Mouse (Mus musculus): ENCODE data around the gene Zyx. TPM values are rescaled to one million over a fixed set of nuclear protein-coding genes. Genes with fewer than 3 reads are reported as not detected.
A peak's percentile ranks its signal among the peaks of the same experiment; 100 is the strongest.

Zyx gene
- 127 and 131 TPM in 2 replicates for polyA plus RNA-seq (2015; fragmentation: Nextera tagmentation; extraction: Ambion mirVana)

- H3K4me1 ChIP-seq = peaks cover 47% of the 10 kb centered on the region
- under 1% methylated on average over 25 of the region's 36 CpGs for WGBS
- ATAC-seq (ENCODE audit: insufficient number of reproducible peaks, low FRiP score, low TSS enrichment, low read depth) = peak; percentile 93
Measured at GRCm38 (mm10) chr6:42349426-42350020, at the start of gene Zyx. Zyx (plus strand) TSS chr6:42349630.

GRCm38 (mm10) chr6:42309816-42310378 is 39.5 kb upstream of the Zyx start:
- Histone ChIP-seq H3K27me3 (no peaks in the 10 kb centered on the region), H3K4me3 (replicated peaks) (no peak overlapping the region), H3K4me1 (no peaks in the 10 kb centered on the region), H3K36me3 (no peaks in the 10 kb centered on the region), H3K27ac (replicated peaks) (no peak overlapping the region), H3K9me3 (replicated peaks) (no peaks in the 10 kb centered on the region), H3K4me2 (replicated peaks) (no peak overlapping the region), H3K9ac (no peak overlapping the region)
- no peak for ATAC-seq (ENCODE audit: insufficient number of reproducible peaks, low FRiP score, low TSS enrichment, low read depth)
- 50% methylated on average over 8 of the region's 8 CpGs for WGBS

More at GRCm38 (mm10) chr6:42349426-42350020, at the start of gene Zyx:
- no peaks in the 10 kb centered on the region for H3K27me3 ChIP-seq
- peak within 1 kb of the TSS; percentile 81 for H3K4me3 ChIP-seq (replicated peaks)
- no peaks in the 10 kb centered on the region for H3K9me3 ChIP-seq (replicated peaks)
- H3K36me3 ChIP-seq = peaks cover 15% of the 10 kb centered on the region; the same call in 1 of the 2 replicates
- H3K27ac ChIP-seq (replicated peaks) = peak within 1 kb of the TSS; percentile 94
- peak within 1 kb of the TSS; percentile 88 for H3K4me2 ChIP-seq (replicated peaks)
- peak within 1 kb of the TSS; percentile 84 for H3K9ac ChIP-seq

GRCm38 (mm10) chr6:42310427-42311053 is 38.9 kb upstream of the Zyx start:
- ATAC-seq (ENCODE audit: insufficient number of reproducible peaks, low FRiP score, low TSS enrichment, low read depth) = no peak
- Histone ChIP-seq H3K27ac (replicated peaks) (no peak overlapping the region), H3K9ac (no peak overlapping the region), H3K9me3 (replicated peaks) (no peaks in the 10 kb centered on the region), H3K27me3 (no peaks in the 10 kb centered on the region), H3K36me3 (no peaks in the 10 kb centered on the region), H3K4me3 (replicated peaks) (no peak overlapping the region), H3K4me1 (no peaks in the 10 kb centered on the region), H3K4me2 (replicated peaks) (no peak overlapping the region)
- WGBS = 81% methylated on average over 2 of the region's 2 CpGs

- H3K4me1 ChIP-seq = no peaks in the 10 kb centered on the region
- no peak overlapping the region for H3K27ac ChIP-seq (replicated peaks)
- ATAC-seq (ENCODE audit: insufficient number of reproducible peaks, low FRiP score, low TSS enrichment, low read depth) = no peak
- peaks cover 24% of the 10 kb centered on the region for H3K27me3 ChIP-seq
- no peak overlapping the region for H3K4me3 ChIP-seq (replicated peaks)
- H3K4me2 ChIP-seq (replicated peaks) = no peak overlapping the region
- H3K9me3 ChIP-seq (replicated peaks) = no peaks in the 10 kb centered on the region
- no peaks in the 10 kb centered on the region for H3K36me3 ChIP-seq
- 76% methylated on average over 4 of the region's 4 CpGs for WGBS
- no peak overlapping the region for H3K9ac ChIP-seq
Measured at GRCm38 (mm10) chr6:42318293-42318692, 31.1 kb upstream of the Zyx start.

GRCm38 (mm10) chr6:42323371-42324066 is 25.9 kb upstream of the Zyx start:
- Histone ChIP-seq H3K36me3 (no peaks in the 10 kb centered on the region), H3K27ac (replicated peaks) (no peak overlapping the region), H3K4me3 (replicated peaks) (peak overlapping the region; percentile 60), H3K4me2 (replicated peaks) (peak overlapping the region; percentile 98), H3K9me3 (replicated peaks) (no peaks in the 10 kb centered on the region), H3K9ac (peak overlapping the region; percentile 31; the same call in 1 of the 2 replicates), H3K4me1 (peaks cover 16% of the 10 kb centered on the region), H3K27me3 (peaks cover 41% of the 10 kb centered on the region)
- no peak for ATAC-seq (ENCODE audit: insufficient number of reproducible peaks, low FRiP score, low TSS enrichment, low read depth)
- 1% methylated on average over 28 of the region's 28 CpGs for WGBS

GRCm38 (mm10) chr6:42324067-42324481 is 25.4 kb upstream of the Zyx start:
- Histone ChIP-seq H3K27ac (replicated peaks) (no peak overlapping the region), H3K4me1 (peaks cover 16% of the 10 kb centered on the region), H3K9ac (peak overlapping the region; percentile 31; the same call in 1 of the 2 replicates), H3K4me3 (replicated peaks) (peak overlapping the region; percentile 60), H3K27me3 (peaks cover 41% of the 10 kb centered on the region), H3K36me3 (no peaks in the 10 kb centered on the region), H3K4me2 (replicated peaks) (peak overlapping the region; percentile 98), H3K9me3 (replicated peaks) (no peaks in the 10 kb centered on the region)
- ATAC-seq (ENCODE audit: insufficient number of reproducible peaks, low FRiP score, low TSS enrichment, low read depth) = peak; percentile 56; the same call in 1 of the 2 replicates
- under 1% methylated on average over 21 of the region's 32 CpGs for WGBS

- H3K36me3 ChIP-seq = no peaks in the 10 kb centered on the region
- peaks cover 41% of the 10 kb centered on the region for H3K27me3 ChIP-seq
- H3K9ac ChIP-seq = peak within 1 kb of the TSS; percentile 31
- peaks cover 16% of the 10 kb centered on the region for H3K4me1 ChIP-seq
- H3K27ac ChIP-seq (replicated peaks) = no peak within 1 kb of the TSS
- peak within 1 kb of the TSS; percentile 98 for H3K4me2 ChIP-seq (replicated peaks)
- H3K9me3 ChIP-seq (replicated peaks) = no peaks in the 10 kb centered on the region
- WGBS = under 1% methylated on average over 47 of the region's 68 CpGs
- peak within 1 kb of the TSS; percentile 60 for H3K4me3 ChIP-seq (replicated peaks)
- ATAC-seq (ENCODE audit: insufficient number of reproducible peaks, low FRiP score, low TSS enrichment, low read depth) = peak; percentile 72
Measured at GRCm38 (mm10) chr6:42324482-42325267, 24.8 kb upstream of the Zyx start, which contains the start of gene Fam131b. Fam131b (minus strand) TSS chr6:42324643.

GRCm38 (mm10) chr6:42325268-42325609 is 24.2 kb upstream of the Zyx start:
- Histone ChIP-seq H3K36me3 (no peaks in the 10 kb centered on the region), H3K27me3 (peaks cover 41% of the 10 kb centered on the region), H3K27ac (replicated peaks) (no peak overlapping the region), H3K9me3 (replicated peaks) (no peaks in the 10 kb centered on the region), H3K9ac (no peak overlapping the region), H3K4me3 (replicated peaks) (peak overlapping the region; percentile 60), H3K4me2 (replicated peaks) (peak overlapping the region; percentile 98), H3K4me1 (peaks cover 16% of the 10 kb centered on the region)
- no peak for ATAC-seq (ENCODE audit: insufficient number of reproducible peaks, low FRiP score, low TSS enrichment, low read depth)
- WGBS = under 1% methylated on average over 7 of the region's 7 CpGs

- H3K4me3 ChIP-seq (replicated peaks) = no peak overlapping the region
- no peak overlapping the region for H3K27ac ChIP-seq (replicated peaks)
- H3K27me3 ChIP-seq = peaks cover 32% of the 10 kb centered on the region
- no peaks in the 10 kb centered on the region for H3K9me3 ChIP-seq (replicated peaks)
- H3K9ac ChIP-seq = no peak overlapping the region
- ATAC-seq (ENCODE audit: insufficient number of reproducible peaks, low FRiP score, low TSS enrichment, low read depth) = no peak
- H3K4me1 ChIP-seq = peaks cover 16% of the 10 kb centered on the region
- no peak overlapping the region for H3K4me2 ChIP-seq (replicated peaks)
- 93% methylated on average over 3 of the region's 3 CpGs for WGBS
- H3K36me3 ChIP-seq = no peaks in the 10 kb centered on the region
Measured at GRCm38 (mm10) chr6:42326509-42326908, 22.9 kb upstream of the Zyx start.

- no peak overlapping the region for H3K4me3 ChIP-seq (replicated peaks)
- no peak overlapping the region for H3K9ac ChIP-seq
- H3K9me3 ChIP-seq (replicated peaks) = no peaks in the 10 kb centered on the region
- H3K27ac ChIP-seq (replicated peaks) = no peak overlapping the region
- H3K4me2 ChIP-seq (replicated peaks) = no peak overlapping the region
- 69% methylated on average over 3 of the region's 3 CpGs for WGBS
- H3K4me1 ChIP-seq = peaks cover 11% of the 10 kb centered on the region
- no peaks in the 10 kb centered on the region for H3K36me3 ChIP-seq
- no peak for ATAC-seq (ENCODE audit: insufficient number of reproducible peaks, low FRiP score, low TSS enrichment, low read depth)
- H3K27me3 ChIP-seq = peaks cover 13% of the 10 kb centered on the region
Measured at GRCm38 (mm10) chr6:42328757-42329156, 20.7 kb upstream of the Zyx start.

All from embryonic facial prominence, embryonic 15.5 days (tissue).